8 mouse cellular contexts compared by ENCODE assay signal in genomic region chr5:136987138-136987933, GRCm38 (mm10). TPM values are rescaled to one million over a fixed set of nuclear protein-coding genes. Genes with fewer than 3 reads are reported as not detected.
A peak's percentile ranks its signal among the peaks of the same experiment; 100 is the strongest.
DNase-seq lines count a peak whose midpoint lies in the region; ATAC-seq lines count a peak whose summit lies in the region.

No protein-coding gene starts in this region.

- H3K9me3 ChIP-seq in hindbrain, embryonic 10.5 days: no peaks in the 10 kb centered on the region
- H3K9me3 ChIP-seq in lung, embryonic 16.5 days (ENCODE audit: control insufficient read depth, low read length): no peaks in the 10 kb centered on the region

- H3K4me1 ChIP-seq in hindbrain, embryonic 10.5 days (replicated peaks): peaks cover 25% of the 10 kb centered on the region
- H3K4me1 ChIP-seq in lung, embryonic 16.5 days (replicated peaks; ENCODE audit: control insufficient read depth, insufficient read depth, low read length): peaks cover 12% of the 10 kb centered on the region

- under 1% methylated on average over 67 of the region's 67 CpGs for WGBS in hindbrain, embryonic 10.5 days
- under 1% methylated on average over 65 of the region's 67 CpGs for WGBS in lung, embryonic 16.5 days

- peak overlapping the region; percentile 94 for H3K4me3 ChIP-seq in hindbrain, embryonic 10.5 days
- peak overlapping the region; percentile 84 for H3K4me3 ChIP-seq in lung, embryonic 16.5 days (ENCODE audit: low read length)

- H3K27me3 ChIP-seq in hindbrain, embryonic 10.5 days (ENCODE audit: insufficient read depth, poor library complexity, severe bottlenecking): no peaks in the 10 kb centered on the region
- no peaks in the 10 kb centered on the region for H3K27me3 ChIP-seq in lung, embryonic 16.5 days (ENCODE audit: control insufficient read depth, insufficient read depth, low read depth, low read length)

- DNase-seq in Muller cell, postnatal 12 days (ENCODE audit: inconsistent ontology term): peak; percentile 89
- DNase-seq in cerebellum, adult 9-10 months: peak; percentile 85
- DNase-seq in hindbrain, embryonic 10.5 days (ENCODE audit: low spot score): peak; percentile 83
- DNase-seq in layer of hippocampus, adult 9-10 months (ENCODE audit: low spot score): peak; percentile 52
- peak; percentile 83 for DNase-seq in ovary, postnatal 36 days (ENCODE audit: low spot score)
- peak; percentile 75 for DNase-seq in thymus, postnatal 4 days

- ATAC-seq in frontal cortex, adult (ENCODE audit: low TSS enrichment): peak; percentile 51
- ATAC-seq in lung, embryonic 16.5 days (ENCODE audit: low read depth): peak; percentile 67

- H3K4me2 ChIP-seq in lung, embryonic 16.5 days (ENCODE audit: low read depth, low read length): peak overlapping the region; percentile 80

- peak overlapping the region; percentile 95 for H3K9ac ChIP-seq in lung, embryonic 16.5 days (ENCODE audit: low read length)

- H3K27ac ChIP-seq in hindbrain, embryonic 10.5 days: peak overlapping the region; percentile 100
- peak overlapping the region; percentile 95 for H3K27ac ChIP-seq in lung, embryonic 16.5 days (ENCODE audit: low read length)

- H3K36me3 ChIP-seq in hindbrain, embryonic 10.5 days: peaks cover 47% of the 10 kb centered on the region
- peaks cover 22% of the 10 kb centered on the region for H3K36me3 ChIP-seq in lung, embryonic 16.5 days (ENCODE audit: control insufficient read depth, insufficient read depth, low read length)

RNA-seq across cellular contexts. Expression of gene Znhit1, which starts 0.5 kb away (rescaled TPM):
- polyA plus RNA-seq in hindbrain, embryonic 10.5 days (2016; fragmentation: Nextera tagmentation; extraction: Ambion mirVana): 108 and 113 TPM in 2 replicates
- 113 and 115 TPM in 2 replicates for polyA plus RNA-seq in lung, embryonic 16.5 days (2015; fragmentation: Nextera tagmentation; extraction: Ambion mirVana)

RNA-seq across cellular contexts. Expression of gene Plod3, which starts 0.5 kb away (rescaled TPM):
- 40.6 and 43.3 TPM in 2 replicates for polyA plus RNA-seq in hindbrain, embryonic 10.5 days (2016; fragmentation: Nextera tagmentation; extraction: Ambion mirVana)
- 56.1 and 63.0 TPM in 2 replicates for polyA plus RNA-seq in lung, embryonic 16.5 days (2015; fragmentation: Nextera tagmentation; extraction: Ambion mirVana)

RNA-seq across cellular contexts. Expression of gene Cldn15, which starts 20.9 kb away (rescaled TPM):
- 0.09 and 0.38 TPM in 2 replicates for polyA plus RNA-seq in hindbrain, embryonic 10.5 days (2016; fragmentation: Nextera tagmentation; extraction: Ambion mirVana)
- 5.1 and 6.2 TPM in 2 replicates for polyA plus RNA-seq in lung, embryonic 16.5 days (2015; fragmentation: Nextera tagmentation; extraction: Ambion mirVana)

RNA-seq across cellular contexts. Expression of gene Fis1, which starts 34.3 kb away (rescaled TPM):
- 294 and 365 TPM in 2 replicates for polyA plus RNA-seq in hindbrain, embryonic 10.5 days (2016; fragmentation: Nextera tagmentation; extraction: Ambion mirVana)
- 286 and 300 TPM in 2 replicates for polyA plus RNA-seq in lung, embryonic 16.5 days (2015; fragmentation: Nextera tagmentation; extraction: Ambion mirVana)

RNA-seq across cellular contexts. Expression of gene Vgf, which starts 38.9 kb away (rescaled TPM):
- 0.82 and 0.94 TPM in 2 replicates for polyA plus RNA-seq in hindbrain, embryonic 10.5 days (2016; fragmentation: Nextera tagmentation; extraction: Ambion mirVana)
- polyA plus RNA-seq in lung, embryonic 16.5 days (2015; fragmentation: Nextera tagmentation; extraction: Ambion mirVana): 0.13 TPM in 1 of 2 replicates, not detected in the other

Comparison
In these comparisons a context has a peak if more than half of its experiments do, and no peak if none do; other contexts are left out.
1. Peak in every context shown above with its lines: DNase-seq, ATAC-seq, H3K4me3 ChIP-seq and H3K27ac ChIP-seq.